Mouse (Mus musculus) heart, embryonic 15.5 days (tissue): ENCODE measurements around the gene B3gntl1. TPM values are rescaled to one million over a fixed set of nuclear protein-coding genes. Genes with fewer than 3 reads are reported as not detected.
A peak's percentile ranks its signal among the peaks of the same experiment; 100 is the strongest.

Experiments used
- ATAC-seq: fragments of 200-750 bp; cut with Nextera tagmentation; replicated peaks from 2 replicates; pipeline ENCODE4 v1.8.0; 2017; ENCODE audit warnings: low read depth, moderate TSS enrichment; ENCODE audit not compliant: insufficient number of reproducible peaks, insufficient read depth, low FRiP score
- H3K27ac ChIP-seq: fragments of 300-500 bp; sonication (generic); 2 replicates; pipeline ENCODE4 v1.5.1; 2015; ENCODE audit warnings: mild to moderate bottlenecking, inconsistent platforms
- H3K27me3 ChIP-seq: fragments of 300-500 bp; sonication (generic); 2 replicates; pipeline ENCODE4 v1.6.1; 2015; ENCODE audit warnings: inconsistent platforms
- H3K36me3 ChIP-seq: fragments of 300-500 bp; sonication (generic); 2 replicates; pipeline ENCODE4 v1.6.1; 2015; ENCODE audit warnings: mild to moderate bottlenecking, inconsistent platforms
- H3K4me1 ChIP-seq: fragments of 300-500 bp; sonication (generic); replicated peaks from 2 replicates; pipeline ENCODE4 v1.6.1; 2015; ENCODE audit warnings: inconsistent platforms
- H3K4me2 ChIP-seq: fragments of 300-500 bp; sonication (generic); 2 replicates; pipeline ENCODE4 v1.6.1; 2015; ENCODE audit warnings: inconsistent platforms, mild to moderate bottlenecking, moderate library complexity
- H3K4me3 ChIP-seq: fragments of 300-500 bp; sonication (generic); 2 replicates; pipeline ENCODE4 v1.5.1; 2015; ENCODE audit warnings: mild to moderate bottlenecking, inconsistent platforms
- H3K9ac ChIP-seq: fragments of 300-500 bp; sonication (generic); 2 replicates; pipeline ENCODE4 v1.6.1; 2015; ENCODE audit warnings: mild to moderate bottlenecking, inconsistent platforms
- H3K9me3 ChIP-seq: fragments of 300-500 bp; sonication (generic); replicated peaks from 2 replicates; pipeline ENCODE4 v1.6.1; 2016; ENCODE audit warnings: inconsistent platforms
- WGBS: fragments of 180-500 bp; shearing (Covaris S2); methylation state at CpG from one replicate; pipeline ENCODE4 v1.1.7; 2015; ENCODE audit warnings: mixed read lengths; 5-methylcytosine and 5-hydroxymethylcytosine counted together
- polyA plus RNA-seq: library from polyadenylated mRNA; unstranded; fragments of >200 nt; fragmentation: Nextera tagmentation; extraction: Ambion mirVana; gene quantifications from 2 replicates; pipeline ENCODE4 v1.2.1, GENCODE M21; 2015

The B3gntl1 gene
- polyA plus RNA-seq, 1 experiment from 2014 or later, result 5.4 TPM

DNA sequence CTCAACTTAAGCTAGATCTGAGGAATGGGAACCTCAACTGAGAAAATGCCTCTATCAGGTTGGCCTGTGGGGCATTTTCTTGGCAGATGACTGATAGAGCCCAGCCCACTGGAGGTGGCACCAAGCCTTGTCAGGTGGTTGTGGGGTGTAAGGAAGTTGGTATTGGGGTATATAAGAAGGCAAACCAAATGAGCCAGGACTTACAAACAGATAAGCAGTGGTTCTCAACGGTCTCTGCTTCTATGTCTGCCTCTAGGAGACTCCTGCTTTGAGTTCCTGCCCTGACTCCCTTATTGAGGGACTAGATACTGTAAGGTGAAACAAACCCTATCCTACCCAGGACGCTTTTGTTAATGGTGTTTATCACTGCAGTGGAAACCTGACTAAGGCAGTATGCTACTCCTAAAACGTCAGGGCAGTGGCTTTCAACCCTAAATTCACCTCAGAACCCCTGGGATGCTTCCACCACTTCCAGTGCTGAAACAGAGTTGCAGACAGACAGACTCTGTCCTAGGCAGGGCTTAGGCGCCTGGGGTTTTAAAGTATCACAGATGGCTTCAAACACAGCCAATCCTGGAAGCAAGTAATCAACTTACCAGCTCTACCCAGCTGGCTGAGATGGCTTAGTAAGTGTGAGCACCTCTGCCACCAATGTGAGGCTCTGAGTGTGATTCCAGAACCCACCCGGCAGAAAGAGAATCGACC is 17.0 kb downstream of the B3gntl1 start:
- no peaks in the 10 kb centered on the region for H3K9me3 ChIP-seq
- no peak overlapping the region for H3K27ac ChIP-seq
- no peak overlapping the region for H3K4me3 ChIP-seq
- H3K4me1 ChIP-seq, result no peaks in the 10 kb centered on the region
- H3K36me3 ChIP-seq, result no peaks in the 10 kb centered on the region
- 75% methylated on average over 6 of the region's 6 CpGs for WGBS
- ATAC-seq, result no peak
- no peaks in the 10 kb centered on the region for H3K27me3 ChIP-seq
- H3K9ac ChIP-seq, result no peak overlapping the region
- no peak overlapping the region for H3K4me2 ChIP-seq

DNA sequence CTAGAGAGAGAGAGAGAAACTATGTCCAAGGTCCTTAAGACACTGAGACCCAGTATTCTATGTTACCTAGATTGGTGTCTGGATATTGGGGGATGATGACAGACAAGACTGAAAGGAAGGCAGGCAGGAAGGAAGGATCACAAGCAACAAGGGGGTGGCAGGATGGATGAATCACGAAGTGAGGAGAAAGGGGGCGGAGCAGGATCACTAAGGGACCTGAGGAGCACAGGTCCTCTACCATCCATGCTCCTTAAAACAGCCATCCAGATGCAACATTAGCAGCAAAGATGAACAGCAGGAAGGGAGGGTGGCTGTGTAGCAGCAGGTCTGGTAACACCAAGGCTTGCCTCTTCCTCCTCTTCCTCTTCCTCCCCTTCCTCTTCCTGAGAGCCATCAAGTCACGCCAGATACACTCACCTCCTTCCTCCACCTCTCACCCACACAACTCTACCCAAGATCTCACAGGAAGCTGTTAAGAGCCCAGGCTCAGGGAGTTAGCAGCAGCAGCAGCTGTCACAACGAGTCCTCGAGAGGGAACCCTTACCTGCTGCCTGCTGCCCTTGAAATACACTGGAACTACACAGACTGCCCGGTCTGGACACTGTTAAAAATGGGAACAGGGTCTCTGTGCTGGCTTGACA is 17.7 kb downstream of the B3gntl1 start:
- H3K36me3 ChIP-seq, result no peaks in the 10 kb centered on the region
- no peak overlapping the region for H3K27ac ChIP-seq
- H3K9ac ChIP-seq, result no peak overlapping the region
- H3K9me3 ChIP-seq, result no peaks in the 10 kb centered on the region
- no peak overlapping the region for H3K4me3 ChIP-seq
- no peaks in the 10 kb centered on the region for H3K4me1 ChIP-seq
- WGBS, result 59% methylated on average over 6 of the region's 6 CpGs
- no peak overlapping the region for H3K4me2 ChIP-seq
- ATAC-seq, result no peak
- H3K27me3 ChIP-seq, result no peaks in the 10 kb centered on the region

- Histone ChIP-seq H3K36me3 (no peaks in the 10 kb centered on the region), H3K27ac (no peak overlapping the region), H3K4me2 (no peak overlapping the region), H3K9me3 (no peaks in the 10 kb centered on the region), H3K4me1 (no peaks in the 10 kb centered on the region), H3K9ac (no peak overlapping the region), H3K4me3 (no peak overlapping the region), H3K27me3 (no peaks in the 10 kb centered on the region)
- ATAC-seq, result no peak
- 66% methylated on average over 9 of the region's 9 CpGs for WGBS
These were observed 18.5 kb downstream of the B3gntl1 start for GRCm38 (mm10) chr11:121654406-121654945.

DNA sequence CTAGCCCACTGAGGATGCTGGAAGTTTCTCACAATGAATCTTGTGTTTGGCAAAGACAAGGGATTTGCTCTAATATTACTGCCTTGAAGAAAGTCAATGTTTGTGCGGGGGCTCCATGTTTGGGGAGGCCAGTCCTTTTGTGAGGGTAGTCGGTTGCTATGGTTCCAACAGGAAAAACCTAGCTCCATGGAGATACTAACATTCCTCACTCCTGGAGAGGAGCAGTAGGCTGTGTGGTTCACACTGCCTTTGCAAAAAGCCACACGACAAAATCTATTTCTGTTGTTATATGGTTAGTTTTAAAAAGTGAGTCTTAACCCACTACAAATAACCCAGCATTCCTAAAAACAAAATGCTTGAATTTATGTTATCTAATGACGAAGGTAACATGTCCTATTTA is 19.3 kb downstream of the B3gntl1 start:
- no peaks in the 10 kb centered on the region; the same call in 1 of the 2 replicates for H3K36me3 ChIP-seq
- no peaks in the 10 kb centered on the region for H3K4me1 ChIP-seq
- H3K9me3 ChIP-seq, result no peaks in the 10 kb centered on the region
- H3K27me3 ChIP-seq, result no peaks in the 10 kb centered on the region
- no peak overlapping the region for H3K9ac ChIP-seq
- no peak overlapping the region for H3K4me2 ChIP-seq
- 86% methylated on average over 4 of the region's 4 CpGs for WGBS
- ATAC-seq, result no peak
- no peak overlapping the region for H3K4me3 ChIP-seq
- no peak overlapping the region for H3K27ac ChIP-seq

- Histone ChIP-seq H3K4me2 (no peak overlapping the region), H3K36me3 (no peaks in the 10 kb centered on the region; the same call in 1 of the 2 replicates), H3K9ac (no peak overlapping the region), H3K4me1 (no peaks in the 10 kb centered on the region), H3K9me3 (no peaks in the 10 kb centered on the region), H3K4me3 (no peak overlapping the region), H3K27ac (no peak overlapping the region), H3K27me3 (no peaks in the 10 kb centered on the region)
- 56% methylated on average over 10 of the region's 10 CpGs for WGBS
- no peak for ATAC-seq
These were observed 20.2 kb downstream of the B3gntl1 start for GRCm38 (mm10) chr11:121652547-121653305.

GRCm38 (mm10) chr11:121651983-121652382 is 21.0 kb downstream of the B3gntl1 start:
- Histone ChIP-seq H3K4me2 (no peak overlapping the region), H3K4me3 (no peak overlapping the region), H3K36me3 (no peaks in the 10 kb centered on the region; the same call in 1 of the 2 replicates), H3K27me3 (no peaks in the 10 kb centered on the region), H3K9me3 (no peaks in the 10 kb centered on the region), H3K4me1 (0 out of 2 replicates have a peak, but pooled peaks cover 2% of the 10 kb centered on the region), H3K9ac (no peak overlapping the region), H3K27ac (no peak overlapping the region)
- 92% methylated on average over 5 of the region's 5 CpGs for WGBS
- no peak for ATAC-seq

DNA sequence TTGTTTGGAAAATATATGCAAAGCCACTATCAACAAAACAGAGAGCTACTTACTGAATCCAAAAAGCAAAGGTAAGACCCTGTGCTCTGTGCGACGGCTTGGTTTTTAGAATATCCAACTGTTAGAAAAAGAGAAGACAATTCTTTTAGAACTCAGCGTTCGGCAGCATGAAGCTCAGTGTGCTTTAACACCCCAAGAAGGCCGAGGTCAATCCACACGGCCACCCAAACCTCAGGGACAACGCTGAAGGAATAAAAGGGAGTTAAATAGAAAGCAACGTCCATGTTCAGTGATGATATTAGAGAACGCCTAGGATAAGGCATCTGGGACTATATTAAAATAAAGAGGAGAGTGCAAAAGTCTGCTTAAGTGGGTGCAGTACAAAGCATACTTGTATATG is 21.4 kb downstream of the B3gntl1 start:
- ATAC-seq, result no peak
- H3K9me3 ChIP-seq, result no peaks in the 10 kb centered on the region
- H3K27me3 ChIP-seq, result no peaks in the 10 kb centered on the region
- no peak overlapping the region for H3K4me2 ChIP-seq
- H3K9ac ChIP-seq, result no peak overlapping the region
- no peak overlapping the region for H3K27ac ChIP-seq
- H3K4me3 ChIP-seq, result no peak overlapping the region
- H3K4me1 ChIP-seq, result 0 out of 2 replicates have a peak, but pooled peaks cover 2% of the 10 kb centered on the region
- no peaks in the 10 kb centered on the region; the same call in 1 of the 2 replicates for H3K36me3 ChIP-seq
- 93% methylated on average over 9 of the region's 9 CpGs for WGBS

DNA sequence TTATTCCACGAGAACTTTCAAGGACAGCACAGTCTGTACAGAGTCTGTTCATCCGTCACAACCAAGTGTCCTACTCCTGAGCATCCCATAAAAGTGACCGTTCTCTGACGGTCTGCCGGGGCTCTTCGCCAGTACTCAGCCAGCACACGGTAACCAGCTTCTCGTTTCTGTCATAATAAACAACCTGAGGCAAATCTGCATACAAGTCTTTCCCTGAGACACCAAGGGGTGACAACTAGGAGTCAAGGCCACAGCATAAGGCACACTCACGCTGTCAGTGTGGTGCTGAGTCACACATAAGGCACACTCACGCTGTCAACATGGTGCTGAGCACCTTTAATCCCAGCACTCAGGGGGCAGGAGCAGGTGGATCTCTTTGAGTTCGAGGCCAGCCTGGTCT is 22.3 kb downstream of the B3gntl1 start:
- no peak overlapping the region for H3K9ac ChIP-seq
- no peak for ATAC-seq
- H3K4me3 ChIP-seq, result no peak overlapping the region
- H3K27me3 ChIP-seq, result no peaks in the 10 kb centered on the region
- 0 out of 2 replicates have a peak, but pooled peaks cover 2% of the 10 kb centered on the region for H3K4me1 ChIP-seq
- WGBS, result 88% methylated on average over 11 of the region's 11 CpGs
- H3K27ac ChIP-seq, result no peak overlapping the region
- no peaks in the 10 kb centered on the region; the same call in 1 of the 2 replicates for H3K36me3 ChIP-seq
- H3K4me2 ChIP-seq, result no peak overlapping the region
- no peaks in the 10 kb centered on the region for H3K9me3 ChIP-seq

GRCm38 (mm10) chr11:121649900-121650299 is 23.1 kb downstream of the B3gntl1 start:
- no peak overlapping the region for H3K27ac ChIP-seq
- no peak overlapping the region for H3K9ac ChIP-seq
- no peak overlapping the region for H3K4me3 ChIP-seq
- ATAC-seq, result 0 out of 2 replicates have a peak, but pooled peaks have one; percentile 53
- no peaks in the 10 kb centered on the region for H3K27me3 ChIP-seq
- WGBS, result 38% methylated on average over 10 of the region's 10 CpGs
- H3K4me1 ChIP-seq, result 0 out of 2 replicates have a peak, but pooled peaks cover 2% of the 10 kb centered on the region
- H3K9me3 ChIP-seq, result no peaks in the 10 kb centered on the region
- H3K4me2 ChIP-seq, result no peak overlapping the region
- H3K36me3 ChIP-seq, result no peaks in the 10 kb centered on the region; the same call in 1 of the 2 replicates

DNA sequence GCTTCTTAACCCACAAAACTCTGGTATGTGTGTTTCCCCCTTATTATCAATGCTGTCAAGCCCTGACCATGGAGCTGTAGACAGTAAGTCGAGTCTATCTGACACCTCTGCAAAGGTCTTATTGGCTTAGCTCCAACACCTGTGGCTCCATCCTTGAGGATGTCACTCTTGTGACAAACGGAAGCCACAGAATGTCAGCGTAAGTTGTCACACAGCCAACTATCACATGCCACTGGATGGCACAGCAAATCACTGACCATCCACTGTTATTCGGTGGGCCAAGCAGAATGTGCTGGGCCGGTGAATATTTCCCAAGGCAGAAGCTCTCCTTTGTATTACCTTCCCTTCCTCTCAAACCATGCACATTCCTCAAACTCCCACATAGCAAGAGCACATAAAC is 24.8 kb downstream of the B3gntl1 start:
- no peaks in the 10 kb centered on the region for H3K9me3 ChIP-seq
- H3K4me3 ChIP-seq, result no peak overlapping the region
- no peak overlapping the region for H3K27ac ChIP-seq
- 0 out of 2 replicates have a peak, but pooled peaks cover 2% of the 10 kb centered on the region for H3K4me1 ChIP-seq
- H3K27me3 ChIP-seq, result no peaks in the 10 kb centered on the region
- no peaks in the 10 kb centered on the region; the same call in 1 of the 2 replicates for H3K36me3 ChIP-seq
- H3K9ac ChIP-seq, result no peak overlapping the region
- WGBS, result 79% methylated on average over 5 of the region's 5 CpGs
- no peak for ATAC-seq
- no peak overlapping the region for H3K4me2 ChIP-seq

DNA sequence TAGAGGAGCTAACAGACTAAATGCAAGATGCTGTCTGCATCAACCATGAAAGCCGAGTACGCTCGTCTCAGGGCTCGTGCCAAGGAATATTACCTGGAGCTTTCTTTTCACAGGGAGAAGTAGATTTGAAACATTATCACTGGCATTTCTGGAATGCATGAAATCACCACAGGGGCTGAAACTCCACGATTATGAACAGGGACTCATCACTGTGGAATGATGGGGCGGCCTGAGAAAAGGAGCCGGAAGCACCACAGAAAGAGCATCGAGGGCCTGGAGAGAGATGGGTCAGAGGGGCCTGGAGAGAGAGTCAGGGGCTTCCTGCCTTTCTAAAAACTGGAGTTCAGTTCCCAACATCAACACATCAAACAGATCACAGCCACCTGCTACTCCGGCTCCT is 25.6 kb downstream of the B3gntl1 start:
- no peak overlapping the region for H3K9ac ChIP-seq
- no peak overlapping the region for H3K4me3 ChIP-seq
- H3K9me3 ChIP-seq, result no peaks in the 10 kb centered on the region
- 0 out of 2 replicates have a peak, but pooled peaks cover 2% of the 10 kb centered on the region for H3K4me1 ChIP-seq
- ATAC-seq, result no peak
- H3K4me2 ChIP-seq, result no peak overlapping the region
- H3K27ac ChIP-seq, result no peak overlapping the region
- no peaks in the 10 kb centered on the region; the same call in 1 of the 2 replicates for H3K36me3 ChIP-seq
- WGBS, result 57% methylated on average over 9 of the region's 9 CpGs
- H3K27me3 ChIP-seq, result no peaks in the 10 kb centered on the region
